Mouse (Mus musculus) right cerebral cortex, postnatal 10 days (tissue): ENCODE results near the gene Pycr1.

Experiments
- DNase-seq, 2 experiments: peaks; one replicate each; pipeline ENCODE4 v3.0.0; 2021; ENCODE audit warnings: low spot score in 2 of 2

Pycr1 gene

DNA sequence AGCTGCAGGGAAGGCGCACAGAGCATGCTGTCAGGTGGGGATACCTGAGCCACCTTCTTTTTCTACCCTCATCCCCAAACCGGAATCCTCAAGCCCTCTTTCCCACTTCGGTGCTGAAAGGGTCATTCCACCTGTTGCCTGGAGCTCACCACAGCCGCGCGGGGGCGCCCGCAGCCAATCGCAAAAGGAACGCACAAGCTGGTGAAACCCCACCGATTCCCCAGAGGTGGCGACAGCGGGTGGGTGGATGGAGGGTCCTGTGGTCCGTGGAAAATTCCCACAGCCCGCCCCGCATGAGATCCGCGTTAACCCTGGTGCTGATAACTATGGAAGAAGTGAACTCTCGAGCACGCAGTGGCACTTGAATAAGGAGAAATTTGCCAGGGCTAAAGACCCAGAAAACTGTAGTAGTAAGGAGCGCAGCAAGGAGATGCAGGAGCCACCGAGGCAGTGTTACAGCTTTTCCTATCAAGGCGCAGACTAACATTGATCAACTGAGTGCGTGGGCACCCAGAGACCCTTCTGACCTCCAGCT lies 15.4 kb upstream of the Pycr1 start:
- DNase-seq: peak; percentile 80 to 86

DNA sequence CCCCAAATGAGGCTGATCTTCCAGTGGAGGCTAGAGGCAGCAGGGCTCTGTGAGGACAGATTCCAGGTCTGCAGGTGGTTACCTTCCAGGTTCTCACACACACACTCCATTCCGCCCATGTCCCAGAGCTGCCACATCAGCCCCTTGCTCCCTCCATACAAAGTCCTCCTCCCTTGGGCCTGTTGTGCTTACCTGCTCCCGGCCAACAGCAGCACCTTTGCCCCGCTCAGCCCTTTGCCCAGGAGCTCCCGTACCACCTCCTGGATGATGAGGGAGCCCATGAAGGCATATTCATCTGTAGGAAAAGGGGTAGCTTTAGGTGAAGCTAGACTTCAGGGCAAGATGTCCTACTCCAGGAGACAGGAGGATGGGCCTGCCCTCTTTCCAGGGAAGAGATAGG lies 13.7 kb upstream of the Pycr1 start:
- DNase-seq: no peak

- no peak for DNase-seq
Measured at GRCm38 (mm10) chr11:120654741-120655140, 11.2 kb upstream of the Pycr1 start.

DNA sequence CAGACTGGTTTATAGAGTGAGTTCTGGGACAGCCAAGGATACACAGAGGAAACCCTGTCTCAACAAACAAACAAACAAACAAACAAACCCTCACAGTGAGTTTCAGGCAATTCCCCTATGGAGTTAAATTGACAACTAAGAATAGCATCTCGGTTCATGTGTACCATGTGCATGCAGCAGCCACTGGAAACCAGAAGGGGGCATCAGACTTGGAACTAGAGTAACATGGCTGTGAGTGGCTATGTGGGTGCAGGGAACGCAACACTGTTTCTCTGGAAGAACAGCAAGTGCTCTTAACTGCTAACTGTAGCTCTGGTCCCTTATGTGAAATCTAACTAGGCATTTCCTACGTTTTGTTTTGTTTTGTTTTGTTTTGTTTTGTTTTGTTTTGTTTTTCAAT lies 8.3 kb upstream of the Pycr1 start:
- DNase-seq: no peak

- DNase-seq: peak; percentile 59 to 69
Measured at GRCm38 (mm10) chr11:120648001-120648476, 4.5 kb upstream of the Pycr1 start, which contains the start of gene Myadml2. Gene Myadml2, minus strand, starts transcription at chr11:120648158.

DNA sequence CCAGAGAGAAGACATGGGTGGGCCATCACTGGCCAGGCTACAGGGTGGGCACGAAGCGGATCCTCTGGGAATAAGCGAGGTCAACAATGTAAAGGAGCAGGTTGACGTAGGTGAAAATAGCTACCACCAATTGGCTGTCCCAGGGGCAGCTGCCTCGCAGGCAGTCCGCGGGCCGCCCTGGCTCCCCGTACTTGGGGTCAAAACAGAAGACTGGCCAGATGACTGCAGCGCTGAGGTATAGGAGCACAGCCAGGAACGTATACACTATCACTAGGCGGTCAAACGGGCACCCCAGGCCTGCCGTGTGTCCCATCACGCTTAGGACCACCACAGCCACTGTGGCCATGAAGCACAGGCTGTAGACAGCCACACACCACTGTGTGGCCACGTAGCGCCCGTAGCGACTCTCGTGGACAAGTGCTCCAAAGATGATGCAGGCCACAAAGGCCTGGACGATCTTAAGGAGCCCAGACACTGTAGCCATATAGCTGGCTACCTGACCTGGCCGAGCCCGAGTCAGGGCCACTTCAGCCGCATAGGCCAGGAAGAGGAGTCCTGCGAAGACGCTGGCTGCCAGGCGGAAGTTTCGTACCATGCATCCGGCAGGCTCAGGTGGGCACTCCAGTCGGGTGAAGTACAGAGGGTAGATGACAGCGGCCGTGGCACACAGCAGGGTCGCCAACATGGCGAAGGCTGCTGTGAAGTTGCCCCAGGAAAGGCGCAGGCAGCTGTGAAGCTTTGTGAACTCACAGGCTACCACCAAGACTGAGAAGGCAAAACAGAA lies 3.7 kb upstream of the Pycr1 start:
- DNase-seq: no peak

GRCm38 (mm10) chr11:120642939-120643600 lies 499 bp downstream of the Pycr1 start:
- no peak for DNase-seq

GRCm38 (mm10) chr11:120641869-120642268 lies 1.7 kb downstream of the Pycr1 start:
- DNase-seq: no peak

DNA sequence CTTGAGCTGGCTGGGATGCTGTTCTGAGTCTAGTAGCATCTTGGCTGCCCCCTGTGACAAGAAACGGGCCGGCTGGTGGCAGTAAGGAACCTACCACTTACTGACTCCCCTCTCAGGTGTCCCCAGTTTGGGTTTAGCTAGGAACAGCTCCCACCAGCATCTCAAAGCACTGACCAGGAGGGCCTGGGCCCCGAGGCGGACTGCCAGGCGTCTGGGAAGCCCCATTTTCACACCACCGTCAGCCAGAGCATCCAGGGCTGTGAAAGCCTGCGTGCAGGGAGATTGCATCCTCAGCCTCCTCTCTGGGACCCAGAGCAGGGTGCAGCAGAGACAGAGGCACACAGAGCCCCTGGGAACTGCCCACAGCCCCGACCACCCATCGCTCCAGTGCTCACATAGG lies 2.3 kb downstream of the Pycr1 start:
- DNase-seq: no peak

GRCm38 (mm10) chr11:120634810-120635209 lies 8.8 kb downstream of the Pycr1 start:
- no peak for DNase-seq

- DNase-seq: peak; percentile 97
Measured at GRCm38 (mm10) chr11:120633520-120634343, 9.8 kb downstream of the Pycr1 start, which contains the start of gene Mafg. Gene Mafg, minus strand, starts transcription at chr11:120633600.

- peak; percentile 78 to 82 for DNase-seq
Measured at GRCm38 (mm10) chr11:120632559-120633519, 10.7 kb downstream of the Pycr1 start.

GRCm38 (mm10) chr11:120631726-120632448 lies 11.7 kb downstream of the Pycr1 start:
- no peak for DNase-seq

- peak in 1 of 2 experiments; percentile 26 for DNase-seq
Measured at GRCm38 (mm10) chr11:120630881-120631725, 12.5 kb downstream of the Pycr1 start.

- peak in 1 of 2 experiments; percentile 35 for DNase-seq
Measured at GRCm38 (mm10) chr11:120630401-120630871, 13.1 kb downstream of the Pycr1 start.

- no peak for DNase-seq
Measured at GRCm38 (mm10) chr11:120629911-120630310, 13.7 kb downstream of the Pycr1 start.

DNA sequence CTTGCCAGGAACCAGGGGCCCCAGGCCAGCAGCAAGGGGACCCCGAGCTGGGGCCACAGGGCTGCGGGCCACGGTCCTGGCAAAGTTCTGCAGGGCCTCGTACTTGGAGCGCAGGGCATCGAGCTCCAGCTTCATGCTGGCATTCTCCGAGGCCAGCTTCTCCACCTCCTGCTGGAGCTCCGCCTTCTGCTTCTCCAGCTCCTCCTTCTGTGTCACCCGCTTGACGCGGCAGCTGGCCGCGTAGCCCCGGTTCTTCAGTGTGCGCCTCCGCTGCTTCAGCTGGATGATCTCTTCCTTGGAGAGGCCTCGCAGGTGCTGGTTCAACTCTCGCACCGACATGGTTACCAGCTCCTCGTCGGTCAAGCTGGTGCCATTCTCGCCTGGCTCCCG lies 14.2 kb downstream of the Pycr1 start:
- DNase-seq: no peak

- DNase-seq: peak in 1 of 2 experiments; percentile 28
Measured at GRCm38 (mm10) chr11:120628601-120629340, 14.8 kb downstream of the Pycr1 start.
